Mouse (Mus musculus) adrenal gland, postnatal 14 days (tissue): ENCODE results near the gene Gdf9. TPM values are rescaled to one million over a fixed set of nuclear protein-coding genes. Genes with fewer than 3 reads are reported as not detected.
"Not testable (repeated sequence)": the region's sequence is repeated elsewhere in the genome, so short reads cannot be mapped to it uniquely, and the experiment has no call there.

Experiments used
- DNase-seq: peaks from one replicate; pipeline ENCODE4 v3.0.0; 2021; ENCODE audit warnings: mixed read lengths
- long read RNA-seq, 2 experiments: library from polyadenylated mRNA; stranded (forward); transcript quantifications; one replicate each; pipeline ENCODE4 v2.0.0; 2021
- total RNA-seq: library from RNA; stranded (reverse); gene quantifications from 2 replicates; pipeline ENCODE4 v1.2.3, GENCODE M21; 2021

The Gdf9 gene
- total RNA-seq, result 1.2 and 3.6 TPM in 2 replicates
- long read RNA-seq, experiment 1, partial matches to known transcripts, result 0 of 4 reads
- long read RNA-seq, experiment 1, other reads (novel, unspliced or antisense), result 4 of 4 reads
- long read RNA-seq, experiment 2, partial matches to known transcripts, result 7 of 14 reads
- long read RNA-seq, experiment 2, other reads (novel, unspliced or antisense), result 7 of 14 reads

DNA sequence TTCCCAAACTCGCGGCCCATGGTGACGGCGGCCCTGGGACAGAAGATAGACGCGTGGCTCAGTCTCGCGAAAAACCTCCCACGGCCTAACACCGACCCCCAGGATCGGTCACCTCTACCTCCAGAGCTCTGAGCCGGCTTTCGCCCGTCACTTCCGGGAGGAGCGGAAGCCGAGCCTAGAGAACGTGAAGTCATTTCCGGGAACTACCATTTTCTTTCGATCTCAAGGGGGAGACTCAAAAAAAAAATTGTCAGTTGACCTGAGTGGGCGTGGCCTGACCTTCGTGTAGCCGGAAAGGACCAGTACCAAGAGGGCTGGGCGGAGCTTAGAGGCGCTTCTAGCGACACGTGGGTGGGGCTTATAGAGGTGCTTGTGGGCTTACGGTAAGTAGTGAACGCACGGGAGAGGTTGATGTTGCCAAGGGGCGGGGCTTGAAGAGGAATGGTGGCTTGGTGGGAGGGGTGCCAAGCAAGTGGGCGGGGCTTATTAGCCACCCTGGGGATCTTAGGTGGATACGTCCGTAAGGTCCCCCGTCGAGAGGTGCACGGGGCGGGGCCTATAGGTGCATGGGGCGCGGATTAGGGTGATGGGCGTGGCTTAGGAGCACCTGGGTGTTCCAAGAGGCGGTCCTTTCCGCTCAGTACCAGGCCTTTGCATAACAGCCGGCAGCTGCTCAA is at the start of gene Gdf9, which contains the start of gene Uqcrq:
TSS of gene Gdf9 (plus strand) at position 354 of the 677 bp plus-strand sequence.
TSS of gene Uqcrq (minus strand) at position 162 of the 677 bp plus-strand sequence.
- DNase-seq, result peak; percentile 99

DNA sequence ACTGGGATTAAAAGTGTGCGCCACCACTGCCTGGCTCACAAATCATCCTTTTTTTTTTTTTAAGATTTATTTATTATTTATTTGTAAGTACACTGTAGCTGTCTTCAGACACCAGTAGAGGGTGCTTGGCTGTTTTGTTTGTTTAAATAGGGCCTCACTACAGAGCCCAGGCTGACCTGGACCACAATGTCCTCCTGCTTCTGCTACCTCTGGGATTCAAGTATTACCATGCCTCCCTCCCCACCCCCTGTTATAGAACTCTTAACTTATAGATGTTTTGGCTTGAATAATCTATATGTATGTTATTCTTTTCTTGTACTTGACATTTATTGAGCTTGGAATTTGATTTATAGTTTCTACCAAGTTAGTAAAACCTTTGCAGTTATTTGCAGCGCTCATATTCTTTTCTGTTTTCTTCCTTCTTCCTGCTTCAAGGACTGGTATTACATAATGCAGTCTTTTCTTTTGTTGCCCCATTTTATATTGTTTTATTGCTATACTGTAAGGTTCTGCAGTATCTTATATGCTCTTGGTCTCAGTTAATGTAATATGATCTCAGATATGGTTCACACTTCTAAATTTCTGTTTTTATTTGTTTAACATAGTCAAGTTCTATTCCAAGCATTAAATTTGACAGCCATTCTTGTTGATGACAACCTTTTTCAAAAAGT is 46.9 kb upstream of the Gdf9 start:
- DNase-seq, result no peak

DNA sequence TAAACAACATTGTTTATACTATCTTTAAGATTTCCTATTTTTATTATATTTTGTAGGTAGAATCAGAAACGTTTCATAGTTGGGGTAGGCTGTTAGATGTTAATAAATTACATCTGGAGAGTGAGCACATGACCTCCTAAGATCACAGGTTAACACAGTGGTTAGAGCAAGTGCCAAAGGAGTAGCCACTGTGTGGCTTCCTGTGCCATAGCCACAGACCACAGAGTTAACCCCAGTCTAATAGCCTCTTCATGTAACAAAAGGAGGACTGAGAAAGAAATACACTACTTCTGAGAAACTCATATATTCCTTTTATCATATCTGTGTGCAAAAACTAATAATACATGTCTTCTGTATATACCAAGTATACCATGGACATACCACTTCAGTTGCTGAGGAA is 37.0 kb upstream of the Gdf9 start:
- no peak for DNase-seq

DNA sequence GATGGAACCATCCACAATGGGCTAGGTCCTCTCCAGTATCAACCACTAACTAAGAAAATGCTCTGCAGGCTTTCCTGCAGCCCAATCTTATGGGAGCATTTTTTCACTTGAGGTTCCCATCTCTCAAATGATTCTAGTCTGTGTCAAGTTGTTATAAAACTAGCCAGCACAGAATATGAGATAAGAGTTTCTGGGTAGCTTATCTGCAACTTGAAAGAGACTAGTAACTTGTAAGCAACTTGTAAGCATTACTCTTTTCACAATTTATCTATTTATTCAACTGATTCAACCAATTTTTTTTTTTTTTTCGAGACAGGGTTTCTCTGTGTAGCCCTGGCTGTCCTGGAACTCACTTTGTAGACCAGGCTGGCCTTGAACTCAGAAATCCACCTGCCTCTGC is 27.2 kb upstream of the Gdf9 start:
- no peak for DNase-seq

DNA sequence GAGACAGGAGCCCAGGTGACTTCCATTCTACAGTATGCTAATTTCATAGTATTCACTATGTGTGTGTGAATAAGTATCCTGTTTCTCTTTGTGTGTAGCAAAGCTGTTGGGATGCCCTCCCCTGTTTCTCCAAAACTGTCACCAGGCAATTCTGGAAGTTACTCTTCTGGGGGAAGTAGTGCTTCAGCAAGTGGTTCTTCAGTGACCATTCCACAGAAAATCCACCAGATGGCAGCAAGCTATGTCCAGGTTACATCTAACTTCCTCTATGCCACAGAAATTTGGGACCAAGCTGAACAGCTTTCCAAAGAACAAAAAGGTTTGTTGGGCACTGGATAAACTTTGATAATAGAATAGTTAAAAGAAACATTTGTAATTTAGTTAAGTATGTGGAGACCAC is 19.1 kb upstream of the Gdf9 start:
- DNase-seq, result peak; percentile 33

DNA sequence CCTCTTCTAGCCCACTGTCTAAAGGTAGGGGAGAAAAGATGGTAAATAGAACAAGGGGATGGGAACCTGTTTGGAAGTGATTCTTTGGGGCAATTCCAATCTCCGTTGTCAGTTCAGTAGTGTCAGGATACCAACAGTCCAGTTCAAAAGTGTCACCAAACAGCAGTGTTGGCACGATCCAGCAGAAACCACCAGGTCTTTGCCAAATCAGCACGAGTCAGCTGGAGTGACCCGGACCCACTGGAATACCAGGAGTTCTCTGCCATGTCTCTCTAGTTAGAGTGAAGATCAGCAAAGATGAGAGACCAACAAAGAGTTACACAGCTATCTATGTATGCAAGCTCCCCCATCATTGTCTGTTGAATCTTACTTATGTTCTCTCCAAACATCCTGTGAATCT is 17.0 kb upstream of the Gdf9 start:
- no peak for DNase-seq

GRCm38 (mm10) chr11:53418048-53418447 is 12.8 kb upstream of the Gdf9 start:
- DNase-seq, result no peak

- DNase-seq, result no peak
Observed at GRCm38 (mm10) chr11:53423036-53423435, 7.8 kb upstream of the Gdf9 start, which contains the start of gene Leap2. Leap2 (minus strand) TSS chr11:53423170.

- peak; percentile 63 for DNase-seq
Observed at GRCm38 (mm10) chr11:53424826-53425225, 6.0 kb upstream of the Gdf9 start.

DNA sequence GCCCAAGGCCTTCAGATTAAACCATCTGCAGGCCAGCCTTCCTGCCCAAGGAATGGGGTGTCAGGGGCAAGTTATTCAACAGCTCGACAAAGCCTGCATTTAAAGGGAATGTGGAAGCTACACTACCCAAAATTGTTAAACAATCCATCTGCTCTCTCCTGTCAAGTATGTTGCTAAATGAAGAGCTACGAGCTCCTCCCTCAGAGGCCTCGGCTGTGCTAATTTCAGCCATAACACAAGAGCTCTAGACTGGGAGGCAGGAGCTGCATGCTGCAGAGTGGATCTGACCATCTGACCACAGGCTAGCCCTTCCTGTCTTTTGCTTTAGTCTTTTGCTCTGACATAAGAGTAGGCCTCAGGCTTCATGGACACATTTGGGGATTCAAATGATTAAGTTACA is 5.6 kb upstream of the Gdf9 start:
- no peak for DNase-seq

DNA sequence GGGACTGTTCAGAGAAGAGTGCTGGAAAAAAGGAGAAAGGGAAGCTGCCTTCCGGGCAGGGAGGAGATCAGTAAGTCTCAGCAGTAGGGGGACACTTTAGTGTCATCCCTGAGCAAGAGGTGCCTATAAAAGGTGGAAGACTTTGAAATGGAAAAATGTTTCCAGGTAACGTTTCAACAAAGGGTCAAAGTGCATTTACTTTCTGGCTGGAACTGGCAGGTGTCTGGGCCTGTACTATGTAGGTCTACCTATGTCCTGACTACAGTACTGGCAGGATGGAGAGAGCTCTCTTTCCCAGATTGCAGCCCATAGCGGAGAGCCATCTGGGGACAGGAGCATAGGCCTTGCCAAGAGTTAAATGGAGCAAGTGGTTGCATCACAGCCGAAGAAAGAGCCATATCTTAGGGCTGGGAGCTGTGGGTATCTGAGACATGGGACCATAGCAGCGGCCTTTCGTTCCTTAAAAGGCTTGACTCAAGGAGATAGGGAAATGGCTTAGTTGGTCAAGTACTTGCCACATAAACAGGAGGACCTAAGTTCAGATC is 5.0 kb upstream of the Gdf9 start:
- peak; percentile 35 for DNase-seq

DNA sequence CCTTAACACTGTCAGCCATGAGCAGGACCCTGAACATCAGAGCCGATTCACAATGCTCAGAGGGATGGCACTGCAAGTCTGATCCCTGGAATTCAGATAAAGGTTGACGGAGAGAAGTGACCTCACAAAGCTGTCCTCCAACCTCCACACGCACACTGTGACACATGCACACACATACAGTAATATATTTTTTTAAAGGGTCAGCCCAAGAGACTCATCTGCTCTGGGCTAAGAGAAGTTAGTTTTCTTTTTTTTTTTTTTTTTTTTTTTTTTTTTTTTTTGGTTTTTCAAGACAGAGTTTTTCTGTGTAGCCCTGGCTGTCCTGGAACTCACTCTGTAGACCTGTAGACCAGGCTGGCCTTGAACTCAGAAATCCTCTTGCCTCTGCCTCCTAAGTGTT is 3.9 kb upstream of the Gdf9 start:
- DNase-seq, result not testable (repeated sequence)

DNA sequence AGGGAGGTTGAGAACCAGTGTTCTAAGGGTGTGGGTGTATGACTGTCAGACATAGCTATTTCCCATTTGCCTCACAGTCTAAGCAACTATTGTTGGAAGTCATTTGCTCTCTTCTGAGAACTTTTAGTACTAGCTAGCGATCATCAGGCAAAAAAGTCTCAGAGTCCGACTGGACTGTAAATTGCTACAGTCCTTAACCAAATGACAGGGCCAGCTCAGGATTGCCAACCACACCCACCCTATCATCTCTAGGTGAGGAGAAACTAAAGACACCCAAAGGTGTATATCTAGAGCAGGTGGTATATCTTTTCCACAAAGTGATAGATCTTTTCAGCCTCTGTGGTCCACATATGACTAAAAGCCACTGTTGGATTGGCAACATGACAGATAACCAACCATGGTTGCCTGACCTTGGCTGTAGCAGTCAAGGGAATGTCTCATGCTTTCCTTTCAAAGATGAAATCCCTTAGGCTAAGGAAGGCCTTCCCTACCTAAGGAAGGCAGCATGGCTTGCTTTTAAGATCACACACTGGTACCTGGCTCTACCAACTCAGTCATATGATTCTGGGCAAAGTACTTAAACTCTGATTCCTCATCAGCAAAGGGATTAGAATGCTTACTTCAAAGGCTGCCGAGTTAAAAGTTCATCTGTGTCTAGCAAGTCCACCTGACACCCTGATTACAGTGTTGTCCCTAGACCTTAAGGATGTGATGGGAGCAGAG is 2.7 kb upstream of the Gdf9 start:
- no peak for DNase-seq

GRCm38 (mm10) chr11:53428716-53429057 is 2.1 kb upstream of the Gdf9 start:
- DNase-seq, result no peak

GRCm38 (mm10) chr11:53429182-53429581 is 1.6 kb upstream of the Gdf9 start:
- DNase-seq, result no peak

DNA sequence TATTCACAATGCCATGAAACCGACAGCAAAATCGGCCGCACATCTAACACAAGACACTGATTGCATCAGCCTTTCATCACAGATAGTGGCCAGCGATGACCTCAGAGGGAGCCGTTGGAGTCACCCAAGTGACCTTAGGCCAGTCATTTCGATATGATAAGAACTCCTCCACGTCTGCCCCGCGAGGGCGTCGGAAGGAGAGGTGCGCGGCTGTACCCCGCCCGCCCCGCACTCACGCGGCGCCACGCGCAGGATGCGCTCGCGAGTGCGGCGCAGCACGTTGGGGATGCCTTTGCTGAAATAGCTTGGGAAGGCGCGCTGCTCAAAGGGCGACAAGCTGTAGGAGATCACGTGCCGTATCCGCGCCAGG is 538 bp upstream of the Gdf9 start:
- peak; percentile 75 for DNase-seq

GRCm38 (mm10) chr11:53431347-53432056 is 679 bp downstream of the Gdf9 start:
- DNase-seq, result peak; percentile 47

DNA sequence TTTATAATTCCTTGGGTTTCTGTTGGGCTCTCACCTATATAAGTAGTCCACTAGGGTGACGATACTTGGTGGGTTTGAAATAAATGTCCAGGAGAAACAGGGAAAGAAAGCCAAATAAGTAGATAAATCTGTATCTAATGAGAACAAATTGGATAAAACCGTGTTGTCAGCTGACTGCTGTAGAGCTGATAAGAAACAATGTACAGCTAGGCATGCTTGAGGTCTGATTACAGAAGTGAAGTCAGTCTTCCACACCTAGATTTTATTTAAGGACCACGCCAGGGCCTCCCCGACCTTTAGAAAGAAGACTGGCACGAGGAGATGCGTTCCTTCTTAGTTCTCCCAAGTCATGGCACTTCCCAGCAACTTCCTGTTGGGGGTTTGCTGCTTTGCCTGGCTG is 2.2 kb downstream of the Gdf9 start:
- no peak for DNase-seq

GRCm38 (mm10) chr11:53435504-53435903 is 4.7 kb downstream of the Gdf9 start:
- DNase-seq, result no peak

DNA sequence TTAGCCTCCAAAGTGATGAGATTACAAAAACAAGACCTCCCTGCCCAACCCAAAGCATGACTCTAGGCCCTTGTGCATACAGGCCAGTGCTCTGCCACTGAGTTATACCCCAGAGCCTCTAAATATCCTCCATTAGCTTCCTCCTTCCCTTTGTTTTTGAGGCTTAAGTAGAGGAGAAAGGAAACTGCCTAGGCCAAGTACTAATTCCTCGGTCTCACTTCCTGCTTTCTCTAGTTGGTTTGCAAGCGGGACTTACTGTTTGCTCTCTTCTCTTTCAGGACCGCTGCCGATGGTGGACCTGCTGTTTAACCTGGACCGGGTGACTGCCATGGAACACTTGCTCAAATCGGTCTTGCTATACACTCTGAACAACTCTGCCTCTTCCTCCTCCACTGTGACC is 5.5 kb downstream of the Gdf9 start:
- no peak for DNase-seq

DNA sequence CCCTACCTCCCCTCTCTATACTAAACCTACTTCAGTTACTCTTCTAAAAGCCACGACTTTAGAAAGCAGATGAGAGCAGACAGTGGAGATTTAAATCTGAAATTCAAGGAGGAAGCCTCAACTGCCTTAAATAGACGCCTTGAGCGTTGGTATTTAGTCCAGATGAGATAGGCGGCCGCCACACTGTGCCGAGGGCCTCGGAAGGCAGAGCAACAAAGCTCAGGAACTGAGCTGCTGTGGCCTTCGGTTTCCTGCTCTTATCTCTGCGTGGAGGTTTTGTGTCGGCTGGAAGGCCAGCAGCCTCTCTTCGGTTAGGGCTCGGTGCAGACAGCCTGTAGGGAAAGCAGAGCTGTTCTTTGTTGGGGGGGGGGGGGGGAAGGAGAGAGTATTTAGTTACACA is 11.1 kb downstream of the Gdf9 start:
- peak; percentile 71 for DNase-seq

DNA sequence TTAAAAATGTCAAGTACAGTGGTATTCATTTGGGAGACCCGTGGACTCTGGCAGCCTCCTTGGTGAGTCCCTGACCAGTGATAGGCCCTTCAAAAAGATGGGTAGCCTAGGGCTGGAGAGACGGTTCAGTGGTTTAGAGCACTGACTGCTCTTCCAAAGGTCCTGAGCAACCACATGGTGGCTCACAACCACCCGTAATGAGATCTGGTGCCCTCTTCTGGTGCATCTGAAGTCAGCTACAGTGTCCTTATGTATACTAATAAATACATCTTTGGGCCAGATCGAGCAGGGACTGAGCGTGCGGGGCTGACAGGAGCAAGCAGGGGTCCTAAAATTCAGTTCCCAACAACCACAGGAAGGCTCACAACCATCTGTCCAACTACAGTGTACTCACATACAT is 13.0 kb downstream of the Gdf9 start:
- peak; percentile 70 for DNase-seq
